Mouse (Mus musculus) erythroblast, embryonic 14.5 days (primary cell): ENCODE measurements around the gene Zfp668.

Source experiments
- GATA1 ChIP-seq: IDR thresholded peaks from 2 replicates; pipeline ENCODE4 v1.6.1; 2012; ENCODE audit warnings: low read length, inconsistent platforms, mixed read lengths
- TAL1 ChIP-seq: IDR thresholded peaks from 3 replicates; pipeline ENCODE4 v1.6.1; 2012; ENCODE audit warnings: low read length, inconsistent platforms, mixed read lengths

DNA sequence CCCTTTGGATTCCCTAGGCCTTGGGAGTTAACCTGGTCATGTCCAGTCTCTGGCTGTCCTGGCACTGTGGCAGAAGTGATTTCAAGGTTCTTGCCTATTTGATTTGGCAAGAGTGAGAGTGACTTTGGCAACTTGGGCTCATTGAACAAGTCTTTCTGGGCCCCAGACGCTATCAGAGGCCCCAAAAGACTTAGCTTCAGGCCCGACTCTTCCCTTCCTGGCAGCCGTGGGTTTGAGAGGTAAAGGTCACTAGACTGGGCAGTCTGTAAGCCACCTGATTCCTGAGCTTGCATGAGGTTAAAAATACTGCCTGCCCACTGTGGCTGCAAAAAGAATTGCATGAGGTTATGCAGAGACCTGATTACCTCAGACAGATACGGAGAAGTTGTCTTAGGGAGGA, 32.0 kb upstream of the Zfp668 start:
- TF ChIP-seq TAL1 (no peak), GATA1 (no peak)
